Mouse (Mus musculus) adrenal gland, postnatal 14 days (tissue): ENCODE data around the gene Coa3. TPM values are rescaled to one million over a fixed set of nuclear protein-coding genes. Genes with fewer than 3 reads are reported as not detected.

ENCODE experiments used
- DNase-seq: peaks from one replicate; pipeline ENCODE4 v3.0.0; 2021; ENCODE audit warnings: mixed read lengths
- total RNA-seq: library from RNA; stranded (reverse); gene quantifications from 2 replicates; pipeline ENCODE4 v1.2.3, GENCODE M21; 2021

The Coa3 gene
- total RNA-seq, 1 experiment from 2014 or later, result 80.1 TPM

GRCm38 (mm10) chr11:101252941-101253340, 26.0 kb downstream of the Coa3 start:
- peak; percentile 22 for DNase-seq

GRCm38 (mm10) chr11:101251031-101251430, 27.9 kb downstream of the Coa3 start:
- no peak for DNase-seq

- peak; percentile 74 for DNase-seq
Measured at GRCm38 (mm10) chr11:101248258-101248994, 30.5 kb downstream of the Coa3 start.

- DNase-seq, result no peak
Measured at GRCm38 (mm10) chr11:101247521-101248030, 31.3 kb downstream of the Coa3 start.

- no peak for DNase-seq
Measured at GRCm38 (mm10) chr11:101246702-101247012, 32.3 kb downstream of the Coa3 start.

GRCm38 (mm10) chr11:101245855-101246701, 32.8 kb downstream of the Coa3 start, which contains the start of gene Ramp2:
TSS of gene Ramp2 (plus strand) at chr11:101246028.
- peak; percentile 72 for DNase-seq

- peak; percentile 49 for DNase-seq
Measured at GRCm38 (mm10) chr11:101245071-101245470, 33.8 kb downstream of the Coa3 start.

- DNase-seq, result no peak
Measured at GRCm38 (mm10) chr11:101238071-101238647, 40.8 kb downstream of the Coa3 start.

GRCm38 (mm10) chr11:101236782-101237181, 42.1 kb downstream of the Coa3 start:
- no peak for DNase-seq

GRCm38 (mm10) chr11:101235429-101235828, 43.5 kb downstream of the Coa3 start:
- DNase-seq, result no peak

GRCm38 (mm10) chr11:101234124-101234523, 44.8 kb downstream of the Coa3 start:
- DNase-seq, result no peak

GRCm38 (mm10) chr11:101233240-101233639, 45.7 kb downstream of the Coa3 start:
- DNase-seq, result no peak

GRCm38 (mm10) chr11:101232010-101232839, 46.7 kb downstream of the Coa3 start:
- DNase-seq, result peak; percentile 28

GRCm38 (mm10) chr11:101230991-101231871, 47.7 kb downstream of the Coa3 start:
- peak; percentile 71 for DNase-seq

GRCm38 (mm10) chr11:101230526-101230925, 48.4 kb downstream of the Coa3 start:
- DNase-seq, result peak; percentile 8

GRCm38 (mm10) chr11:101230061-101230511, 48.8 kb downstream of the Coa3 start:
- DNase-seq, result peak; percentile 49

- DNase-seq, result peak; percentile 81
Measured at GRCm38 (mm10) chr11:101229361-101229900, 49.5 kb downstream of the Coa3 start.
